Mouse (Mus musculus) kidney, postnatal 36 days (tissue): ENCODE data around the gene A630001G21Rik.
A peak's percentile ranks its signal among the peaks of the same experiment; 100 is the strongest.
"Not testable (repeated sequence)": the region's sequence is repeated elsewhere in the genome, so short reads cannot be mapped to it uniquely, and the experiment has no call there.

ENCODE experiments used
- DNase-seq, 2 experiments: peaks; one replicate each; pipeline ENCODE4 v3.0.0; 2021 to 2022; ENCODE audit warnings: mixed read lengths in 2 of 2

Gene A630001G21Rik

GRCm38 (mm10) chr1:85778436-85778835, at the start of gene A630001G21Rik:
Gene A630001G21Rik, minus strand, starts transcription at chr1:85778643.
- no peak for DNase-seq

GRCm38 (mm10) chr1:85827166-85827565, 48.7 kb upstream of the A630001G21Rik start:
- no peak for DNase-seq

- DNase-seq: no peak
Measured at GRCm38 (mm10) chr1:85824905-85825304, 46.5 kb upstream of the A630001G21Rik start.

GRCm38 (mm10) chr1:85822239-85822638, 43.8 kb upstream of the A630001G21Rik start:
- no peak for DNase-seq

GRCm38 (mm10) chr1:85819695-85820094, 41.3 kb upstream of the A630001G21Rik start:
- DNase-seq: no peak

GRCm38 (mm10) chr1:85818121-85818520, 39.7 kb upstream of the A630001G21Rik start:
- no peak for DNase-seq

GRCm38 (mm10) chr1:85814213-85814612, 35.8 kb upstream of the A630001G21Rik start:
- DNase-seq: not testable (repeated sequence)

GRCm38 (mm10) chr1:85810787-85811186, 32.3 kb upstream of the A630001G21Rik start:
- no peak for DNase-seq

GRCm38 (mm10) chr1:85810343-85810742, 31.9 kb upstream of the A630001G21Rik start:
- peak; percentile 40 to 42 for DNase-seq

- DNase-seq: no peak
Measured at GRCm38 (mm10) chr1:85809256-85809655, 30.8 kb upstream of the A630001G21Rik start.

- peak in 1 of 2 experiments; percentile 20 for DNase-seq
Measured at GRCm38 (mm10) chr1:85804551-85804950, 26.1 kb upstream of the A630001G21Rik start.

- no peak for DNase-seq
Measured at GRCm38 (mm10) chr1:85802517-85802916, 24.1 kb upstream of the A630001G21Rik start.

GRCm38 (mm10) chr1:85799776-85800175, 21.3 kb upstream of the A630001G21Rik start:
- no peak for DNase-seq

GRCm38 (mm10) chr1:85795196-85795595, 16.8 kb upstream of the A630001G21Rik start:
- DNase-seq: no peak

- peak; percentile 64 to 65 for DNase-seq
Measured at GRCm38 (mm10) chr1:85794106-85794771, 15.8 kb upstream of the A630001G21Rik start.

- DNase-seq: peak; percentile 83 to 96
Measured at GRCm38 (mm10) chr1:85793208-85794105, 15.0 kb upstream of the A630001G21Rik start, which contains the start of gene Cab39. Gene Cab39, plus strand, starts transcription at chr1:85793441.

- DNase-seq: no peak
Measured at GRCm38 (mm10) chr1:85791476-85791875, 13.0 kb upstream of the A630001G21Rik start.

- no peak for DNase-seq
Measured at GRCm38 (mm10) chr1:85790565-85790964, 12.1 kb upstream of the A630001G21Rik start.

GRCm38 (mm10) chr1:85779428-85780180, 1.2 kb upstream of the A630001G21Rik start:
- no peak for DNase-seq

GRCm38 (mm10) chr1:85779012-85779411, 569 bp upstream of the A630001G21Rik start:
- no peak for DNase-seq

- DNase-seq: no peak
Measured at GRCm38 (mm10) chr1:85776154-85776553, 2.3 kb downstream of the A630001G21Rik start.

- DNase-seq: no peak
Measured at GRCm38 (mm10) chr1:85775136-85775535, 3.3 kb downstream of the A630001G21Rik start.

GRCm38 (mm10) chr1:85771976-85772375, 6.5 kb downstream of the A630001G21Rik start:
- DNase-seq: no peak
